Mouse (Mus musculus) adrenal gland, adult 2 months (tissue): Measurements from ENCODE around the gene Fbxo5. TPM values are rescaled to one million over a fixed set of nuclear protein-coding genes. Genes with fewer than 3 reads are reported as not detected.
A peak's percentile ranks its signal among the peaks of the same experiment; 100 is the strongest.

Experiments
- DNase-seq: peaks from one replicate; pipeline ENCODE4 v3.0.0; 2021
- long read RNA-seq: library from polyadenylated mRNA; stranded (forward); transcript quantifications from one replicate; pipeline ENCODE4 v2.0.0, GENCODE M21; 2021
- polyA plus RNA-seq: library from polyadenylated mRNA; depleted of rRNA; stranded (reverse); fragments of >200 nt; gene quantifications from 2 replicates; pipeline ENCODE4 v1.2.3, GENCODE M21; 2012; rRNA removed
- total RNA-seq, 2 experiments: library from RNA; stranded (reverse); gene quantifications; 2 replicates each; pipeline ENCODE4 v1.2.3; 2021

The Fbxo5 gene
- total RNA-seq (1 to 10 TPM; 1.8 to 1.9 TPM), polyA plus RNA-seq (0.37 and 0.49 TPM in 2 replicates)
- long read RNA-seq, transcript Fbxo5-201 (5 exons, 1,940 nt) = major isoform, 6 of 6 reads
- long read RNA-seq, partial matches to known transcripts = 0 of 6 reads
- long read RNA-seq, other reads (novel, unspliced or antisense) = 0 of 6 reads

- DNase-seq = peak; percentile 99
Observed at GRCm38 (mm10) chr10:5805243-5805730, at the start of gene Fbxo5. Gene Fbxo5 (minus strand): TSS chr10:5805600.

DNA sequence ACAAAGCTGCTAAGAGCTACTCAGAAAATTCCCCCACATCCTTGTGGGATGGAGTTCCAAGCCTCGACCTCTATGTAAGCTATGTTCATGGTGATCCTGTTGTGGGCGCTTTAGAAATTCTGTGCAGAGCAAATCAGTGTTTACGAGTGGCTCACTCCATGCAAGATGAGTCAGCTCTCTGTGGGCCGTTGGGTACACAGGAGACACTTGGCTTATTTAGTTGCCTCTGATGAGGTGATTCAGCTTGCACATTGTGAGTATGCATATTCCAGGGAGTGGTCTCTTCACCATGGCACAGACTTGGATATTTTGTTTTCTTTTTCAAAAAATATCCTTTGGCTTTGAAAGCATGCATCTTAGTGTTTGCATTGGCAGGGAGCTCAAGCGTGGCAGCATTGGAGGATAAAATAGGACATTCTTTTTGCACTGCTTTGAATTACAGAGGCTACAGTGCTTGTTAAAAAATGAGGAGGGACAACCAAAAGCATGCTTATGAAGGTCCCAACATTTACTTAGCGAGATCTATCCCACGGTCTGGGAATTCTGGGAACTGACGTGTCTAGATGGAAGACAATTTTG is 48.0 kb upstream of the Fbxo5 start:
- no peak for DNase-seq

- DNase-seq = no peak
Observed at GRCm38 (mm10) chr10:5846939-5847338, 41.5 kb upstream of the Fbxo5 start.

GRCm38 (mm10) chr10:5841369-5841768 is 36.0 kb upstream of the Fbxo5 start:
- DNase-seq = peak; percentile 23

GRCm38 (mm10) chr10:5826336-5827025 is 21.1 kb upstream of the Fbxo5 start:
- no peak for DNase-seq

DNA sequence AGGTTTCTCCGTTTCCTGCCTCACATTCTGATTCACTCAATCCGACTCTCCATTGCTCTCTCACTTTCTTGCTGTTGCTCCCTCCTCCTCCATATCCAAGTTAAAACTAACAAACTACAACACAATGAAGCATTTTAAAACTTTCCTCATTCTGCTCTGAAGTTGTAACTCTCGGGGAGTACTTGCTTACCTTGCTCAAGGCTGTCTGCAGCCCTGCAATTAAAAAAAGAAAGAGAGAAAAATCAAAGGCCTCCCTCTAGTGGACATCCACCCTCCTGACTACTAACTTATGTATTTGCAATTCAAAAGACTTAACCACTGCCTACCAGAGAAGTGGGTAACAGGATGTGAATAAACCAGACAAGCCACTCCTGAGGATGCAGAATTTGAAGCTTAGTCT is 19.4 kb upstream of the Fbxo5 start:
- DNase-seq = peak; percentile 45

DNA sequence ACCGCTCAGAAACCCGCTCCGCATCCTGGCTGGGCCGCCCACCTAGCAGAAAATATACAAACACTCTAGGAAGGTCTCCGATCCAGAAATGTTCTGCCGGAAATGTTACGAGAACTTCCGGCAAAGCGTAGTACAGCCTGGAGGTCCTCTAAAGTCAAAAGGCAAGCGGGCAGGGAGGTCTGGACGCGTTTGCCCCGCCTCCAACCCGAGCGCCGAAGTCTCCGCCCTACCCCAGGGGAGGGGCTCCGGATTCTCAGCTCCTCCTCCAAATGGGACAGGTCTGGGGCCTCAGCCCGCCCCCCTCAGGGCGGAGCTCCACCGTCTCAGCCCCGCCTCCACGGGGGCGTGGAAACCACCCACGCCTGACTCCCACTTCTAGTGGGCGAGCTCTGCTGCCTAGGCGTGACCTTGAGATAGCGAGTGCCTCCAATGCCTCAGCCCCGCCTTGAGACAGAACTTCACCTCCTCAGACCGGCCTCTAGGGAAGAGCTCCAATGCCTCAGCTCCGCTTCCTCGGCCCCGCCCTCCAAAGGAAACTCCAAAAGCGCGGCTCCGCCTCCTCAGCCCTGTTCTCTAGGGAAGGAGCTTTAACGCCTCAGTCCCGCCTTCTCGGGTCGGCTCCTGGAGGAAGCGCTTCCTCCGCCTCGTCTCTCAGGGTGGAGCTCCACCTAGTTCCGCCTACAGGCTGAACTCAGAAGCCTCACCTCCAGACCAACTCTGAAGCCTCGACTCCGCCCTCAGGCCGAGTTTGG is 18.5 kb upstream of the Fbxo5 start, which contains the start of gene Mtrf1l:
Mtrf1l (minus strand) TSS at position 171 of the 752 bp plus-strand sequence.
- peak; percentile 99 for DNase-seq

- no peak for DNase-seq
Observed at GRCm38 (mm10) chr10:5823291-5823739, 17.9 kb upstream of the Fbxo5 start.

DNA sequence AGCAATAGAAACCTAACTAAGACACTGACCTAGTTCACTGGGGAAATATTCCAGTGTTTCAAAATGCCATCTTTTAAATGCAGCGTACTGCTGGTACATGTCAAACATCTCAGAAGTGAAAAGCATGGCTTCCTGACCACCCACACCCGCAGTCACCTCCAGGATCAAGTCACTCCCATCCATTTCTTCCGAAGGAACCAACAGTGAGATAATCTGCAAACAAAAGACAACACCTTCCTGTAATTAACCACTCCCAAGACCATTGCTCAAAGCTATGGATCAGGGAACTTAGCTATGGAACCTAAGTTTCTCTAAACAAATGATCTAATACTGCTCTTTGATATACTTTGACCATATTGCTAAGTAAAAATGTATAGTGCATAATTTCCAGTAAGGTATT is 13.4 kb upstream of the Fbxo5 start:
- DNase-seq = no peak

DNA sequence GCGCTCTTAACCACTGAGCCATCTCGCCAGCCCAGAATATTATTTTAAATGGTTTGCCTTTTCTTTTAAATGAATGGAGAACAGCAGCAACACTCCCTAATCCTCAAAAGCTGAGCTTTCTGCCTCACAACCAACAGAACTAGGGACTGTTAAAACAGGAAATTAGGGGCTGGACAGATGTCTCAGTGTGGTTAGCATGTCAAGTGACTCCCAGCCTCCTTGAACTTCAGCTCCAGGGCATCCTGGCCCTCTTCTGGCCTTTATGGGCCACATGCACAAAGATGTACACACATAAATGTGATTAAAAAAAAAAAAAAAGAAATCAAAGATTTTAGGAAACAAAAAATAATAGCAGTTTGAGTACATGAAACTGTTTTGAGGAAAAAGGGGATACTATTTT is 10.6 kb upstream of the Fbxo5 start:
- DNase-seq = no peak

GRCm38 (mm10) chr10:5813724-5814123 is 8.3 kb upstream of the Fbxo5 start:
- DNase-seq = no peak

- no peak for DNase-seq
Observed at GRCm38 (mm10) chr10:5807683-5808082, 2.3 kb upstream of the Fbxo5 start.

DNA sequence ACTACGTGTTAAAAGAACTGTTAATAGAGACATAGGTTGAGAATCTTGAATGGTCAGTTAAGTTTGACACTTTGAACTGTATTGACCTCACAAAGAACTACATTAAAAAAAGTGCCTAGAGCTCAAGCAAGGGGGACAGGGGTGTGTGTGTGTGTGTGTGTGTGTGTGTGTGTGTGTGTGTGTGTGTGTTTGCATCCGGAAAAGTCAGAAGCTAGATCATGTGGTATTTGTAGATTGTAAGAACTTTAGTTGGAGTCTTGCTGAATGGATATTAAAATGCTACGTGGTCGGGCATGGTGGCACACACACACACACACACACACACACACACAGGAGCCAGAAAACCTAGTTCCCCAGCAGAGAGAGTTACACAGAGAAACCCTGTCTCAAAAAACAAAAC is 1.6 kb upstream of the Fbxo5 start:
- DNase-seq = no peak

GRCm38 (mm10) chr10:5806416-5806815 is 1.0 kb upstream of the Fbxo5 start:
- DNase-seq = peak; percentile 14

- peak; percentile 98 for DNase-seq
Observed at GRCm38 (mm10) chr10:5805731-5806307, 419 bp upstream of the Fbxo5 start.

- DNase-seq = no peak
Observed at GRCm38 (mm10) chr10:5804691-5805156, 676 bp downstream of the Fbxo5 start.

- no peak for DNase-seq
Observed at GRCm38 (mm10) chr10:5803739-5804138, 1.7 kb downstream of the Fbxo5 start.

GRCm38 (mm10) chr10:5802866-5803265 is 2.5 kb downstream of the Fbxo5 start:
- no peak for DNase-seq

GRCm38 (mm10) chr10:5800490-5800889 is 4.9 kb downstream of the Fbxo5 start:
- DNase-seq = no peak

GRCm38 (mm10) chr10:5798069-5798468 is 7.3 kb downstream of the Fbxo5 start:
- no peak for DNase-seq

- DNase-seq = peak; percentile 26
Observed at GRCm38 (mm10) chr10:5790657-5791056, 14.7 kb downstream of the Fbxo5 start.

DNA sequence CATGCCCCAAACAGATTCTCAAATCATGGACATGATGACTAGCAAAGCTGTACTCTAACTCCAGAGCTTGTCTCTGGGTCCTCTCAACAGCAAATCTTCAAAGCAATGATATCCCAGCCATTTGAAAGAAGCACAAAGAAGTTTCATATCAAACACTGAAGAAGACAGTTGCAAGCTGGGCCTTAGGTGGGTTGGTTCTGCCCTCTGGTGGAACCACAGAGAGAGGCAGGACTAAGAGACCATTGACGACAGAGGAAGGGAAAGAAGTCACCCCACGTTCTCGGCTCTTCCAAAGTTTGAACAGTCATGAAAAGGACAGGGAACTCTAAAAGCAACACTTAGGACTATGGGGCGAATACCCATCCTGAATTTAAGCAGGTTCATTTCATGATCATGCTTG is 18.5 kb downstream of the Fbxo5 start:
- DNase-seq = peak; percentile 10
